Mouse (Mus musculus) embryonic facial prominence, embryonic 13.5 days (tissue): Measurements from ENCODE around the gene Nolc1. TPM values are rescaled to one million over a fixed set of nuclear protein-coding genes. Genes with fewer than 3 reads are reported as not detected.

ENCODE experiments used
- ATAC-seq: fragments of 200-750 bp; cut with Nextera tagmentation; 2 replicates; pipeline ENCODE4 v1.8.0; 2017; ENCODE audit warnings: low read depth; ENCODE audit not compliant: insufficient number of reproducible peaks, insufficient read depth, low FRiP score, low TSS enrichment
- H3K27ac ChIP-seq: fragments of 300-500 bp; sonication (generic); 2 replicates; pipeline ENCODE4 v1.5.1; 2015; ENCODE audit warnings: moderate library complexity, mild to moderate bottlenecking, inconsistent platforms
- H3K27me3 ChIP-seq: fragments of 300-500 bp; sonication (generic); 2 replicates; pipeline ENCODE4 v1.6.1; 2015; ENCODE audit warnings: mild to moderate bottlenecking, inconsistent platforms
- H3K36me3 ChIP-seq: fragments of 300-500 bp; sonication (generic); 2 replicates; pipeline ENCODE4 v1.6.1; 2015; ENCODE audit warnings: mild to moderate bottlenecking, inconsistent platforms
- H3K4me1 ChIP-seq: fragments of 300-500 bp; sonication (generic); 2 replicates; pipeline ENCODE4 v1.6.1; 2015; ENCODE audit warnings: inconsistent platforms
- H3K4me2 ChIP-seq: fragments of 300-500 bp; sonication (generic); 2 replicates; pipeline ENCODE4 v1.6.1; 2015; ENCODE audit warnings: moderate library complexity, mild to moderate bottlenecking, inconsistent platforms
- H3K4me3 ChIP-seq: fragments of 300-500 bp; sonication (generic); 2 replicates; pipeline ENCODE4 v1.5.1; 2015; ENCODE audit warnings: mild to moderate bottlenecking, inconsistent platforms
- H3K9ac ChIP-seq: fragments of 300-500 bp; sonication (generic); 2 replicates; pipeline ENCODE4 v1.6.1; 2015; ENCODE audit warnings: mild to moderate bottlenecking, inconsistent platforms
- H3K9me3 ChIP-seq: fragments of 300-500 bp; sonication (generic); 2 replicates; pipeline ENCODE4 v1.6.1; 2016; ENCODE audit warnings: inconsistent platforms
- WGBS: fragments of 180-500 bp; shearing (Covaris S2); methylation state at CpG from one replicate; pipeline ENCODE4 v1.1.7; 2015; ENCODE audit warnings: mixed read lengths; 5-methylcytosine and 5-hydroxymethylcytosine counted together
- polyA plus RNA-seq: library from polyadenylated mRNA; unstranded; fragments of >200 nt; fragmentation: Nextera tagmentation; extraction: Ambion mirVana; gene quantifications from 2 replicates; pipeline ENCODE4 v1.2.1, GENCODE M21; 2015

The Nolc1 gene
- polyA plus RNA-seq, 1 experiment from 2014 or later, result 96.1 TPM

- Histone ChIP-seq H3K27me3 (peaks cover 73% of the 10 kb centered on the region), H3K9me3 (no peaks in the 10 kb centered on the region)
Measured at GRCm38 (mm10) chr19:46131283-46131682, 55.6 kb downstream of the Nolc1 start.

GRCm38 (mm10) chr19:46131694-46132525, 56.2 kb downstream of the Nolc1 start, which contains the start of gene Elovl3:
Elovl3 (plus strand) TSS chr19:46131897.
- H3K4me2 ChIP-seq, result peak within 1 kb of the TSS; percentile 52
- no peaks in the 10 kb centered on the region for H3K36me3 ChIP-seq
- H3K4me1 ChIP-seq, result peaks cover 22% of the 10 kb centered on the region
- no peak for ATAC-seq
- no peaks in the 10 kb centered on the region for H3K9me3 ChIP-seq
- peaks cover 75% of the 10 kb centered on the region for H3K27me3 ChIP-seq
- H3K27ac ChIP-seq, result no peak within 1 kb of the TSS
- 0 out of 2 replicates have a peak within 1 kb of the TSS, but pooled peaks have one; percentile 49 for H3K9ac ChIP-seq
- H3K4me3 ChIP-seq, result peak within 1 kb of the TSS; percentile 32
- WGBS, result 1% methylated on average over 31 of the region's 31 CpGs

More at GRCm38 (mm10) chr19:46131283-46131682, 55.6 kb downstream of the Nolc1 start:
- Histone ChIP-seq H3K4me1 (peaks cover 16% of the 10 kb centered on the region), H3K9ac (no peak overlapping the region), H3K4me2 (peak overlapping the region; percentile 52), H3K36me3 (no peaks in the 10 kb centered on the region), H3K4me3 (peak overlapping the region; percentile 32), H3K27ac (no peak overlapping the region)
- no peak for ATAC-seq
- 6% methylated on average over 8 of the region's 8 CpGs for WGBS

- Histone ChIP-seq H3K27ac (no peak overlapping the region), H3K4me3 (no peak overlapping the region), H3K36me3 (no peaks in the 10 kb centered on the region), H3K4me2 (no peak overlapping the region), H3K27me3 (peaks cover 82% of the 10 kb centered on the region), H3K4me1 (peaks cover 27% of the 10 kb centered on the region), H3K9ac (no peak overlapping the region), H3K9me3 (no peaks in the 10 kb centered on the region)
- no peak for ATAC-seq
- 44% methylated on average over 6 of the region's 6 CpGs for WGBS
Measured at GRCm38 (mm10) chr19:46132577-46132976, 56.9 kb downstream of the Nolc1 start.

Other genes starting within 250 kb of the Nolc1 start
- 22.3 TPM in 2 replicates for gene Armh3, start 77.4 kb upstream of the Nolc1 start, polyA plus RNA-seq
- 7.3 and 7.4 TPM in 2 replicates for gene Hps6, start 72.4 kb upstream of the Nolc1 start, polyA plus RNA-seq
- 33.2 and 38.8 TPM in 2 replicates for gene Pprc1, start 31.0 kb upstream of the Nolc1 start, polyA plus RNA-seq
- 121 and 124 TPM in 2 replicates for gene Ldb1, start 30.6 kb upstream of the Nolc1 start, polyA plus RNA-seq
- gene Elovl3, start 56.0 kb downstream of the Nolc1 start, polyA plus RNA-seq, result 0.25 and 0.28 TPM in 2 replicates
- gene Pitx3, start 72.5 kb downstream of the Nolc1 start, polyA plus RNA-seq, result 2.4 and 2.5 TPM in 2 replicates
- gene Gbf1, start 76.6 kb downstream of the Nolc1 start, polyA plus RNA-seq, result 66.1 and 67.6 TPM in 2 replicates
- 9.0 and 9.5 TPM in 2 replicates for gene Nfkb2, start 228.5 kb downstream of the Nolc1 start, polyA plus RNA-seq